Mouse (Mus musculus): ENCODE data around the gene Mrtfa.
A peak's percentile ranks its signal among the peaks of the same experiment; 100 is the strongest.

DNA sequence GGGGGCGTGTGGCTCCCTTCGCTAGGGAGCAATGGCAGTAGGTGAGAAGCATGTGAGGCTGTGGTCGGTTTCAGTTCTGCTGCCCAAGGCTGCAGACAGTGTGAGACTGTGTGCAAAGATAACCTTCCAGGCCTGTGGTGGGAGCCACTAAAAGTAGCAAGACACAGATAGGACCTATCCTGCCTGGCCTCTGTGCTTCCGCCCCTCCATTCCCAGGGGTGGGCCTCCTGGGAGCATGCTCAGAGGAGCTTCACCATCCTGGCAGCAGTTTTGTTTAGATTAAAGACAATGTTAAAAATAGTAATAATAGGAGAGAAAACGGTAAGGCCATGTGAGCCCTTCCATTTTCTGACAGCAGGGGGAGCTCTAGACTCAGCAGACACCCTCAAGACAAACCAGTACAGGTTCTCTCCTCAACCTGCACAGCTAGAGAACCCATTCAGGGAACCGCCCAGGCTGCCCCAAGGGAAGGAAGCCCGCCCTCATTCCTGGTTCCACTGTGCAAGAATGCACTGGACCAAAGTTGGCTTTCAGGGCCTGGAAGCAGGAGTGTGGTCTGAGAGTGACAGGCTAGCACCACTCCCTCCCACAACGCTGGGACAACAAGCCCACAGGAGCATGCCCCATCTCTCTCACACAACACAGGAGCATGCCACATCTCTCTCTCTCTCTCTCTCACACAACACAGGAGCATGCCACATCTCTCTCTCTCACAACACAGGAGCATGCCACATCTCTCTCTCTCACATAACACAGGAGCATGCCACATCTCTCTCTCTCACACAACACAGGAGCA lies 163.0 kb downstream of the Mrtfa start:
- TF ChIP-seq CTCF (conservative IDR thresholded peaks at IDR 0.05; ENCODE audit: insufficient read depth, insufficient read length, low read depth, low read length), result peak; percentile 86
- no peak for TF ChIP-seq POLR2A (IDR thresholded peaks at IDR 0.05; ENCODE audit: low read depth, low read length)
